In the genomic region with DNA sequence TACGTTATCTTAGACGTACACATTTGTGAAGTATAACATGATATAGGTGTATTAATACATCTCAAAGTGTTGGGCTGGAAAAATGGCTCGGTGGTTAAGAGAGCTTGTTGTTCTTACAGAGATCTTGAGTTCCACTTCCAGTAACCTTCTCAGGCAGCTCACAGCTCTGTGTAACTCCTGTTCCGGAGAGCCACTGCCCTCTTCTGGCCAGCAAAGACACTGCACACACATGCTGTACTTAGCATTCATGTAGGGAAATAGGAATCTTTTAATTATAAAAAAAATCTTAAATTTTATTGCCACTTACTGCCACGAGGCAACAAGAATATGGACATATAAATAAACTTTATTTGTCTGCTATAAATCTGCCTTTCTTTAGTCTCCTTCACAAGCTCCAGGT, we compare ENCODE assay signal across 11 mouse cellular contexts. TPM values are rescaled to one million over a fixed set of nuclear protein-coding genes. Genes with fewer than 3 reads are reported as not detected.
A peak's percentile ranks its signal among the peaks of the same experiment; 100 is the strongest.
DNase-seq lines count a peak whose midpoint lies in the region; ATAC-seq and TF ChIP-seq lines count a peak whose summit lies in the region.
"Had no signal": no experiment of that assay in that cellular context is flagged by ENCODE, and none has a peak within 500 bp of the region (broad histone marks: within the 10 kb centered on the region; RNA-seq: fewer than 3 reads in every experiment).

No protein-coding gene starts in this region.

- 76% methylated on average over 5 of the region's 5 CpGs for WGBS in forebrain, postnatal 0 days
- WGBS in forebrain, embryonic 13.5 days = 79% methylated on average over 5 of the region's 5 CpGs
- WGBS in liver, adult 2 months = 70% methylated on average over 5 of the region's 5 CpGs
- 47% methylated on average over 5 of the region's 5 CpGs for WGBS in liver, embryonic 12.5 days (ENCODE audit: insufficient replicate concordance)
- WGBS in liver, embryonic 14.5 days (ENCODE audit: insufficient replicate concordance) = 50% methylated on average over 5 of the region's 5 CpGs

- no peaks in the 10 kb centered on the region for H3K79me2 ChIP-seq in liver, adult 2 months (ENCODE audit: control insufficient read depth, insufficient read depth, low read length)

- ATAC-seq in forebrain, postnatal 0 days = no peak
- no peak for ATAC-seq in forebrain, embryonic 13.5 days
- ATAC-seq in liver, embryonic 12.5 days = no peak
- ATAC-seq in liver, embryonic 14.5 days (ENCODE audit: insufficient read depth) = no peak
- no peak for ATAC-seq in frontal cortex, adult (ENCODE audit: low TSS enrichment)
- ATAC-seq: CD4-positive, CD25-positive, alpha-beta regulatory T cell, adult 4 months had no signal

- H3K4me3 ChIP-seq in forebrain, postnatal 0 days (ENCODE audit: low read depth, low read length) = no peak overlapping the region
- no peak overlapping the region for H3K4me3 ChIP-seq in forebrain, embryonic 13.5 days
- no peak overlapping the region for H3K4me3 ChIP-seq in liver, adult 2 months (ENCODE audit: insufficient read depth, low read depth, low read length)
- H3K4me3 ChIP-seq in liver, embryonic 12.5 days = no peak overlapping the region
- H3K4me3 ChIP-seq in liver, embryonic 14.5 days (ENCODE audit: insufficient read depth in 1 of 2, low read depth in 2 of 2, low read length in 2 of 2) = no peak overlapping the region
- H3K4me3 ChIP-seq: lung, embryonic 15.5 days had no signal

- no peaks in the 10 kb centered on the region for H3K9me3 ChIP-seq in forebrain, postnatal 0 days (ENCODE audit: low read length)
- H3K9me3 ChIP-seq in forebrain, embryonic 13.5 days (replicated peaks) = no peaks in the 10 kb centered on the region
- H3K9me3 ChIP-seq in liver, embryonic 12.5 days (replicated peaks) = no peaks in the 10 kb centered on the region
- H3K9me3 ChIP-seq in liver, embryonic 14.5 days (ENCODE audit: control insufficient read depth, low read length) = no peaks in the 10 kb centered on the region
- H3K9me3 ChIP-seq: lung, embryonic 15.5 days had no signal

- TF ChIP-seq EP300 in liver, embryonic 14.5 days (IDR thresholded peaks at IDR 0.05; ENCODE audit: low read depth) = no peak

- no peaks in the 10 kb centered on the region for H3K27me3 ChIP-seq in forebrain, postnatal 0 days (ENCODE audit: insufficient read depth, low read length)
- H3K27me3 ChIP-seq in forebrain, embryonic 13.5 days = no peaks in the 10 kb centered on the region
- no peaks in the 10 kb centered on the region for H3K27me3 ChIP-seq in liver, adult 2 months (ENCODE audit: control insufficient read depth, insufficient read depth, low read length)
- no peaks in the 10 kb centered on the region for H3K27me3 ChIP-seq in liver, embryonic 12.5 days (replicated peaks)
- H3K27me3 ChIP-seq in liver, embryonic 14.5 days (ENCODE audit: control insufficient read depth, insufficient read depth, low read length) = no peaks in the 10 kb centered on the region
- H3K27me3 ChIP-seq: lung, embryonic 15.5 days had no signal

- H3K4me1 ChIP-seq in forebrain, postnatal 0 days (ENCODE audit: insufficient read depth) = no peaks in the 10 kb centered on the region
- H3K4me1 ChIP-seq in forebrain, embryonic 13.5 days = no peaks in the 10 kb centered on the region
- no peaks in the 10 kb centered on the region for H3K4me1 ChIP-seq in liver, adult 2 months (ENCODE audit: control insufficient read depth, insufficient read depth, low read length)
- H3K4me1 ChIP-seq in liver, embryonic 12.5 days = no peaks in the 10 kb centered on the region
- no peaks in the 10 kb centered on the region for H3K4me1 ChIP-seq in liver, embryonic 14.5 days (replicated peaks; ENCODE audit: control insufficient read depth in 2 of 2, insufficient read depth in 2 of 2, low read length in 1 of 2)
- H3K4me1 ChIP-seq: lung, embryonic 15.5 days had no signal

- no peak for TF ChIP-seq POLR2A in liver, adult 2 months (IDR thresholded peaks at IDR 0.05; ENCODE audit: extremely low read depth, insufficient read depth, low read length)

- DNase-seq in forebrain, postnatal 0 days = no peak
- peak; percentile 36 for DNase-seq in liver, adult 2 months (ENCODE audit: extremely low read depth, low read depth, low spot score)
- DNase-seq in R1 (ENCODE audit: low read depth, low spot score) = peak; percentile 47
- DNase-seq in liver, embryonic 14.5 days (ENCODE audit: low read depth in 3 of 3, low spot score in 3 of 3) = no peak
- no peak for DNase-seq in thymus, postnatal 0 days (ENCODE audit: low spot score)
- DNase-seq: heart, adult 11 months had no signal

- H3K27ac ChIP-seq in forebrain, postnatal 0 days (ENCODE audit: low read depth, low read length) = no peak overlapping the region
- no peak overlapping the region for H3K27ac ChIP-seq in forebrain, embryonic 13.5 days
- H3K27ac ChIP-seq in liver, adult 2 months (replicated peaks; ENCODE audit: insufficient read depth, low read depth, low read length) = no peak overlapping the region
- no peak overlapping the region for H3K27ac ChIP-seq in liver, embryonic 12.5 days
- no peak overlapping the region for H3K27ac ChIP-seq in liver, embryonic 14.5 days
- H3K27ac ChIP-seq: lung, embryonic 15.5 days had no signal

- H3K36me3 ChIP-seq in forebrain, postnatal 0 days (ENCODE audit: insufficient read depth) = no peaks in the 10 kb centered on the region
- no peaks in the 10 kb centered on the region for H3K36me3 ChIP-seq in forebrain, embryonic 13.5 days (ENCODE audit: poor library complexity, severe bottlenecking)
- H3K36me3 ChIP-seq in liver, adult 2 months (ENCODE audit: control insufficient read depth, insufficient read depth, low read length) = no peaks in the 10 kb centered on the region
- no peaks in the 10 kb centered on the region for H3K36me3 ChIP-seq in liver, embryonic 12.5 days
- H3K36me3 ChIP-seq in liver, embryonic 14.5 days (replicated peaks; ENCODE audit: control insufficient read depth, insufficient read depth, low read depth) = no peaks in the 10 kb centered on the region
- H3K36me3 ChIP-seq: lung, embryonic 15.5 days had no signal

- H3K4me2 ChIP-seq in forebrain, postnatal 0 days (ENCODE audit: low read depth) = no peak overlapping the region
- H3K4me2 ChIP-seq in forebrain, embryonic 13.5 days = no peak overlapping the region
- H3K4me2 ChIP-seq in liver, embryonic 12.5 days = no peak overlapping the region
- no peak overlapping the region for H3K4me2 ChIP-seq in liver, embryonic 14.5 days (ENCODE audit: low read depth)
- H3K4me2 ChIP-seq: lung, embryonic 15.5 days had no signal

- TF ChIP-seq CTCF in forebrain, postnatal 0 days (IDR thresholded peaks at IDR 0.05; ENCODE audit: low read depth) = 0 out of 2 replicates have a peak, but pooled peaks have one; percentile 27
- TF ChIP-seq CTCF in liver, adult 2 months (IDR thresholded peaks at IDR 0.05; ENCODE audit: low read depth, low read length) = peak; percentile 53; the same call in 1 of the 2 replicates
- peak; percentile 44 for TF ChIP-seq CTCF in liver, embryonic 14.5 days (IDR thresholded peaks at IDR 0.05; ENCODE audit: low read depth)

- no peak overlapping the region for H3K9ac ChIP-seq in forebrain, postnatal 0 days
- no peak overlapping the region for H3K9ac ChIP-seq in forebrain, embryonic 13.5 days
- no peak overlapping the region for H3K9ac ChIP-seq in liver, adult 2 months (ENCODE audit: low read depth, low read length)
- no peak overlapping the region for H3K9ac ChIP-seq in liver, embryonic 12.5 days
- H3K9ac ChIP-seq in liver, embryonic 14.5 days (replicated peaks) = no peak overlapping the region
- H3K9ac ChIP-seq: lung, embryonic 15.5 days had no signal

RNA-seq across cellular contexts. Expression of gene Ankef1, which starts 56.3 kb away (rescaled TPM):
- total RNA-seq in forebrain, postnatal 0 days (2014; rRNA removed) = 1.5 and 2.1 TPM in 2 replicates
- polyA plus RNA-seq in forebrain, postnatal 0 days (2015; fragmentation: Nextera tagmentation; extraction: Ambion mirVana) = 0.81 and 0.87 TPM in 2 replicates
- 0.46 and 1.0 TPM in 2 replicates for polyA plus RNA-seq in forebrain, embryonic 13.5 days (2015; fragmentation: Nextera tagmentation; extraction: Ambion mirVana)
- 0.09 and 0.27 TPM in 2 replicates for total RNA-seq in liver, adult 2 months (2014; rRNA removed)
- polyA plus RNA-seq in liver, adult 2 months (2012; rRNA removed) = not detected in 2 replicates
- not detected in 2 replicates for polyA plus RNA-seq in liver, embryonic 12.5 days (2016; fragmentation: Nextera tagmentation; extraction: Ambion mirVana)
- not detected in 2 replicates for polyA plus RNA-seq in liver, embryonic 14.5 days (2012; rRNA removed)
- polyA plus RNA-seq in liver, embryonic 14.5 days (2014; fragmentation: Nextera tagmentation; extraction: Ambion mirVana) = not detected in 2 replicates
- polyA plus RNA-seq in thymus, postnatal 0 days (2015; fragmentation: Nextera tagmentation; extraction: Ambion mirVana) = 0.05 and 0.09 TPM in 2 replicates
- polyA plus RNA-seq: CD4-positive, CD25-positive, alpha-beta regulatory T cell, adult 4 months had no signal

Comparison
In these comparisons a context has a peak if more than half of its experiments do, and no peak if none do; other contexts are left out.
1. DNase-seq: peak in liver, adult 2 months (single experiment) and R1 (single experiment); none in forebrain, postnatal 0 days (single experiment), liver, embryonic 14.5 days (0 of 3) and thymus, postnatal 0 days (single experiment).
2. Peak in every context shown above with its lines, with median percentiles within 50 percentile points of each other: CTCF ChIP-seq.